Mouse (Mus musculus) E14TG2a.4 (cell line): ENCODE data around the gene Plaur.

Experiments
- CTCF ChIP-seq: conservative IDR thresholded peaks from 2 replicates; pipeline ENCODE4 v1.5.1; 2014; ENCODE audit warnings: low read length
- NANOG ChIP-seq: IDR thresholded peaks from 2 replicates; pipeline ENCODE4 v1.6.1; 2014; ENCODE audit warnings: borderline replicate concordance, low read length, mixed read lengths
- POU5F1 ChIP-seq: IDR thresholded peaks from 2 replicates; pipeline ENCODE4 v1.6.1; 2014; ENCODE audit warnings: low read length, borderline replicate concordance

GRCm38 (mm10) chr7:24487403-24487802, 25.1 kb downstream of the Plaur start:
- TF ChIP-seq CTCF (no peak), POU5F1 (no peak), NANOG (no peak)
